Mouse (Mus musculus) CH12.LX (cell line): ENCODE data around the gene Upp2. TPM values are rescaled to one million over a fixed set of nuclear protein-coding genes. Genes with fewer than 3 reads are reported as not detected.

Experiments used
- DNase-seq: peaks from one replicate; pipeline ENCODE4 v3.0.0-alpha.2; 2013; ENCODE audit errors: extremely low read depth
- H3K27ac ChIP-seq: 2 replicates; pipeline ENCODE4 v1.5.1; 2012; ENCODE audit warnings: low read depth, mild to moderate bottlenecking, control low read depth, moderate library complexity; ENCODE audit not compliant: insufficient read depth
- H3K27me3 ChIP-seq: replicated peaks from 2 replicates; pipeline ENCODE3; 2012; ENCODE audit warnings: inconsistent platforms
- H3K36me3 ChIP-seq, 2 experiments: replicated peaks in 1 of 2; 2 replicates each; pipeline versions ENCODE3 to v1.6.1; 2012; ENCODE audit warnings: inconsistent platforms in 1 of 2, low read length in 1 of 2, mild to moderate bottlenecking in 1 of 2, mixed read lengths in 1 of 2, moderate library complexity in 1 of 2; ENCODE audit not compliant: control insufficient read depth in 1 of 2, insufficient read depth in 1 of 2
- H3K4me1 ChIP-seq, 2 experiments: 2 replicates each; pipeline ENCODE4 v1.6.1; 2012; ENCODE audit warnings: inconsistent platforms in 1 of 2, moderate library complexity in 1 of 2; ENCODE audit not compliant: insufficient read depth in 2 of 2, control insufficient read depth in 1 of 2
- H3K4me2 ChIP-seq: 2 replicates; pipeline ENCODE4 v1.6.1; 2012; ENCODE audit warnings: low read depth, mild to moderate bottlenecking, control low read depth; ENCODE audit not compliant: poor library complexity, insufficient read depth, severe bottlenecking
- H3K4me3 ChIP-seq, 3 experiments: fragments of 150-350 bp in 1 of 3; sonication (generic) in 1 of 3; replicated peaks in 1 of 3; 2 replicates each; pipeline versions ENCODE3 to v1.5.1; 2011 to 2012; ENCODE audit warnings: low read depth in 2 of 3, low read length in 2 of 3, mild to moderate bottlenecking in 2 of 3, moderate library complexity in 2 of 3, control low read depth in 1 of 3, improper control_type of control experiment in 1 of 3, inconsistent platforms in 1 of 3, mixed read lengths in 1 of 3; ENCODE audit not compliant: poor library complexity in 1 of 3
- H3K79me2 ChIP-seq: replicated peaks from 2 replicates; pipeline ENCODE4 v1.6.1; 2012; ENCODE audit warnings: mild to moderate bottlenecking, moderate library complexity; ENCODE audit not compliant: control insufficient read depth, poor library complexity, insufficient read depth, severe bottlenecking; ENCODE audit errors: extremely low read depth
- H3K9ac ChIP-seq: 2 replicates; pipeline ENCODE4 v1.6.1; 2012; ENCODE audit warnings: low read depth, mild to moderate bottlenecking, control low read depth, moderate library complexity; ENCODE audit not compliant: insufficient read depth
- H3K9me3 ChIP-seq: replicated peaks from 2 replicates; pipeline ENCODE3; 2012; ENCODE audit warnings: low read length, inconsistent platforms, mixed read lengths
- BHLHE40 ChIP-seq: IDR thresholded peaks from 2 replicates; pipeline ENCODE4 v1.6.1; 2011; ENCODE audit warnings: mild to moderate bottlenecking, low read depth, low read length, improper control_type of control experiment
- CHD1 ChIP-seq: IDR thresholded peaks from 2 replicates; pipeline ENCODE4 v1.6.1; 2012; ENCODE audit warnings: low read depth, low read length, improper control_type of control experiment, inconsistent platforms
- CTCF ChIP-seq, 2 experiments: IDR thresholded peaks in 1 of 2; conservative IDR thresholded peaks in 1 of 2; 2 replicates each; pipeline ENCODE4 v1.5.1; 2011 to 2012; ENCODE audit warnings: low read depth in 2 of 2, low read length in 2 of 2, improper control_type of control experiment in 1 of 2, inconsistent platforms in 1 of 2, mild to moderate bottlenecking in 1 of 2, moderate library complexity in 1 of 2
- E2F4 ChIP-seq: IDR thresholded peaks from 2 replicates; pipeline ENCODE4 v1.6.1; 2011; ENCODE audit warnings: low read depth, low read length, improper control_type of control experiment; ENCODE audit not compliant: insufficient replicate concordance
- ELF1 ChIP-seq: IDR thresholded peaks from 2 replicates; pipeline ENCODE4 v1.6.1; 2014; ENCODE audit warnings: low read depth, mild to moderate bottlenecking, inconsistent platforms, low read length, improper control_type of control experiment
- EP300 ChIP-seq: IDR thresholded peaks from 2 replicates; pipeline ENCODE4 v1.6.1; 2011; ENCODE audit warnings: low read length, improper control_type of control experiment
- GABPA ChIP-seq: IDR thresholded peaks from 2 replicates; pipeline ENCODE4 v1.6.1; 2012; ENCODE audit warnings: low read depth, low read length, improper control_type of control experiment, inconsistent platforms; ENCODE audit not compliant: insufficient replicate concordance
- IRF4 ChIP-seq: IDR thresholded peaks from 2 replicates; pipeline ENCODE4 v1.6.1; 2014; ENCODE audit warnings: low read depth, mild to moderate bottlenecking, inconsistent platforms, low read length, improper control_type of control experiment
- JUN ChIP-seq: IDR thresholded peaks from 2 replicates; pipeline ENCODE4 v1.6.1; 2011; ENCODE audit warnings: low read depth, mild to moderate bottlenecking, low read length, improper control_type of control experiment, moderate library complexity; ENCODE audit not compliant: insufficient read depth
- MAX ChIP-seq: IDR thresholded peaks from 2 replicates; pipeline ENCODE4 v1.6.1; 2011; ENCODE audit warnings: low read length, improper control_type of control experiment
- MAZ ChIP-seq: IDR thresholded peaks from 2 replicates; pipeline ENCODE4 v1.6.1; 2012; ENCODE audit warnings: low read depth, mild to moderate bottlenecking, inconsistent platforms, low read length, improper control_type of control experiment, moderate library complexity
- MEF2A ChIP-seq: IDR thresholded peaks from 2 replicates; pipeline ENCODE4 v1.6.1; 2014; ENCODE audit warnings: low read depth, mild to moderate bottlenecking, inconsistent platforms, low read length, improper control_type of control experiment, borderline replicate concordance
- MXI1 ChIP-seq: IDR thresholded peaks from 2 replicates; pipeline ENCODE4 v1.6.1; 2011; ENCODE audit warnings: mild to moderate bottlenecking, low read depth, low read length, improper control_type of control experiment
- NELFE ChIP-seq: IDR thresholded peaks from 2 replicates; pipeline ENCODE4 v1.6.1; 2011; ENCODE audit warnings: low read depth, low read length, improper control_type of control experiment
- POLR2A ChIP-seq: IDR thresholded peaks from 2 replicates; pipeline ENCODE4 v1.6.1; 2011; ENCODE audit warnings: low read depth, mild to moderate bottlenecking, improper control_type of control experiment, low read length
- RAD21 ChIP-seq: IDR thresholded peaks from 2 replicates; pipeline ENCODE4 v1.6.1; 2011; ENCODE audit warnings: low read depth, mild to moderate bottlenecking, low read length, improper control_type of control experiment, moderate library complexity
- SMC3 ChIP-seq: IDR thresholded peaks from 2 replicates; pipeline ENCODE4 v1.6.1; 2011; ENCODE audit warnings: low read depth, low read length, improper control_type of control experiment
- TBP ChIP-seq: conservative IDR thresholded peaks from 2 replicates; pipeline ENCODE4 v1.6.1; 2011; ENCODE audit warnings: low read depth, low read length, improper control_type of control experiment
- TCF12 ChIP-seq: IDR thresholded peaks from 2 replicates; pipeline ENCODE4 v1.6.1; 2014; ENCODE audit warnings: low read depth, mild to moderate bottlenecking, inconsistent platforms, low read length, improper control_type of control experiment
- UBTF ChIP-seq: IDR thresholded peaks from 2 replicates; pipeline ENCODE4 v1.6.1; 2012; ENCODE audit warnings: low read depth, mild to moderate bottlenecking, inconsistent platforms, low read length, improper control_type of control experiment, moderate library complexity
- USF1 ChIP-seq: IDR thresholded peaks from 2 replicates; pipeline ENCODE4 v1.6.1; 2014; ENCODE audit warnings: low read depth, mild to moderate bottlenecking, inconsistent platforms, low read length, improper control_type of control experiment
- USF2 ChIP-seq: conservative IDR thresholded peaks from 2 replicates; pipeline ENCODE4 v1.6.1; 2011; ENCODE audit warnings: low read depth, low read length, improper control_type of control experiment
- ZC3H11A ChIP-seq: IDR thresholded peaks from 2 replicates; pipeline ENCODE4 v1.6.1; 2012; ENCODE audit warnings: low read depth, mild to moderate bottlenecking, inconsistent platforms, low read length, improper control_type of control experiment
- ZMIZ1 ChIP-seq: IDR thresholded peaks from 2 replicates; pipeline ENCODE4 v1.6.1; 2012; ENCODE audit warnings: low read depth, mild to moderate bottlenecking, inconsistent platforms, low read length, improper control_type of control experiment
- ZNF384 ChIP-seq: IDR thresholded peaks from 2 replicates; pipeline ENCODE4 v1.6.1; 2012; ENCODE audit warnings: low read depth, low read length, improper control_type of control experiment, inconsistent platforms
- dilution Hi-C: fragments of 300-500 bp; cut with MboI; formaldehyde crosslinking; loops from 2 replicates; pipeline ENCODE4 v1.14.3; 2020; ENCODE audit warnings: low sequenced_read_pairs; ENCODE audit not compliant: extremely low pct_unique_long_range_greater_than_20kb, extremely low pct_ligation_motif_present
- in situ Hi-C: fragments of 300-500 bp; cut with MboI; formaldehyde crosslinking; loops from 3 replicates; pipeline ENCODE4 v1.14.3; 2019; ENCODE audit warnings: low sequenced_read_pairs, low pct_ligation_motif_present, low pct_unique_long_range_greater_than_20kb, mixed read lengths
- polyA plus RNA-seq: library from polyadenylated mRNA; unstranded; fragments of >175 nt; gene quantifications from 2 replicates; pipeline ENCODE4 v1.2.1, GENCODE M21; 2012; ENCODE audit warnings: low read depth; ENCODE audit not compliant: insufficient read length
- total RNA-seq, 2 experiments: library from RNA; depleted of rRNA; stranded (reverse); fragments of 300-350 nt in 1 of 2; fragments of >200 nt in 1 of 2; gene quantifications; 2 replicates each; pipeline ENCODE4 v1.2.3; 2012 to 2014

Upp2 gene
- total and polyA plus RNA-seq, 3 experiments: not detected

GRCm38 (mm10) chr2:58667991-58668390 lies 100.9 kb downstream of the Upp2 start:
- TF ChIP-seq ZNF384 (no peak), MXI1 (no peak), TBP (no peak), SMC3 (peak; percentile 24; the same call in 1 of the 2 replicates), RAD21 (peak; percentile 39), CTCF (conservative IDR thresholded peaks at IDR 0.05 in 1 of 2, IDR thresholded peaks at IDR 0.05 in 1 of 2; ENCODE audit: low read depth in 2 of 2, low read length in 2 of 2) (peak in 1 of 2 experiments; percentile 44; a peak in 2 of 4 replicates), IRF4 (no peak), NELFE (no peak), JUN (no peak), E2F4 (no peak), UBTF (no peak), ZMIZ1 (no peak), USF1 (no peak), POLR2A (no peak), ZC3H11A (no peak), MAZ (no peak), ELF1 (no peak)
- H3K27ac ChIP-seq: no peak overlapping the region
- peaks cover 0 to 3% of the 10 kb centered on the region in 2 experiments; a peak in 1 of 4 replicates for H3K4me1 ChIP-seq
- H3K27me3 ChIP-seq: no peaks in the 10 kb centered on the region
- DNase-seq: peak; percentile 42
- H3K9me3 ChIP-seq: peaks cover 29% of the 10 kb centered on the region
- in situ Hi-C loops: loop anchor here (10.0 to 25.0 kb wide), 2 partner anchors 193 to 631 kb away; partner anchors contain the start of gene Gm17409
- H3K9ac ChIP-seq: no peak overlapping the region
- dilution Hi-C loops: no loop called here
- no peak overlapping the region for H3K4me3 ChIP-seq
- H3K36me3 ChIP-seq: no peaks in the 10 kb centered on the region
- no peaks in the 10 kb centered on the region for H3K79me2 ChIP-seq
- H3K4me2 ChIP-seq: no peak overlapping the region

DNA sequence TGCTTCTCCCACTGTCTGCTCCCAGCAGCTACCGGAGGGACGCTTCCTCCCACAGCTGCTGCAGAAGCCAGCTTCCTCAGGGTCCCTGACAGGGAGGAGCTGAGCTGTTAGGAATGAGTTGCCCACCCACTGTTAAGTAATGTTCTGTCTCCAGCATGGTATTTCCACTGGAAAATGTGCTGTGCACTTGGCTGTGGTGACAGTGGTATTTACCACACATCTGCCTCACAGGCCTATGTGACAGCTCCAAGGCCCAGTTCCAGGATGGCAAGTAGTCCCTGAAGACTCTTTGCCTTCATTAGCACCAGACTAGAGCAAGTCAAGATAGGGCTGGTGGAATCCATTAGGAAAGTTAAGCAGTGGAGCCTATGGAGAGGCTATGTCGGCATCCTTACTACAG lies 102.0 kb downstream of the Upp2 start:
- Histone ChIP-seq H3K4me3 (no peak overlapping the region), H3K36me3 (no peaks in the 10 kb centered on the region), H3K4me1 (peaks cover 0 to 3% of the 10 kb centered on the region in 2 experiments; a peak in 1 of 4 replicates), H3K9ac (no peak overlapping the region), H3K79me2 (no peaks in the 10 kb centered on the region), H3K27ac (no peak overlapping the region), H3K4me2 (no peak overlapping the region), H3K9me3 (peaks cover 38% of the 10 kb centered on the region), H3K27me3 (no peaks in the 10 kb centered on the region)
- in situ Hi-C loops: loop anchor here (10.0 to 25.0 kb wide), 2 partner anchors 194 to 632 kb away; partner anchors contain the start of gene Gm17409
- DNase-seq: no peak
- dilution Hi-C loops: no loop called here
- TF ChIP-seq EP300: no peak
- no peak for TF ChIP-seq USF1
- no peak for TF ChIP-seq GABPA
- no peak for TF ChIP-seq TCF12
- no peak for TF ChIP-seq CHD1
- no peak for TF ChIP-seq UBTF
- no peak for TF ChIP-seq NELFE
- TF ChIP-seq CTCF (conservative IDR thresholded peaks at IDR 0.05 in 1 of 2, IDR thresholded peaks at IDR 0.05 in 1 of 2; ENCODE audit: low read depth in 2 of 2, low read length in 2 of 2): no peak
- no peak for TF ChIP-seq E2F4
- no peak for TF ChIP-seq MEF2A
- TF ChIP-seq BHLHE40: no peak
- no peak for TF ChIP-seq ZNF384
- no peak for TF ChIP-seq SMC3
- no peak for TF ChIP-seq MAX
- no peak for TF ChIP-seq USF2
